Mouse (Mus musculus) heart, embryonic 16.5 days (tissue): Measurements from ENCODE around the gene Ctxn1. TPM values are rescaled to one million over a fixed set of nuclear protein-coding genes. Genes with fewer than 3 reads are reported as not detected.

Experiments used
- polyA plus RNA-seq: library from polyadenylated mRNA; unstranded; fragments of >200 nt; fragmentation: Nextera tagmentation; extraction: Ambion mirVana; gene quantifications from 2 replicates; pipeline ENCODE4 v1.2.1, GENCODE M21; 2015

The Ctxn1 gene
- polyA plus RNA-seq, 1 experiment from 2014 or later = 27.5 TPM

Other genes with a start within 250 kb of the Ctxn1 start
- 0.12 TPM in 1 of 2 replicates, not detected in the other for gene Cd209f, start 153.4 kb downstream of the Ctxn1 start, polyA plus RNA-seq
- not detected in 2 replicates for gene Cd209g, start 125.2 kb downstream of the Ctxn1 start, polyA plus RNA-seq
- 15.0 and 16.7 TPM in 2 replicates for gene Evi5l, start 92.7 kb downstream of the Ctxn1 start, polyA plus RNA-seq
- 0.25 and 0.80 TPM in 2 replicates for gene Prr36, start 41.8 kb downstream of the Ctxn1 start, polyA plus RNA-seq
- 0.39 and 0.54 TPM in 2 replicates for gene Lrrc8e, start 32.4 kb downstream of the Ctxn1 start, polyA plus RNA-seq
- gene Map2k7, start 20.5 kb downstream of the Ctxn1 start, polyA plus RNA-seq = 20.8 and 25.0 TPM in 2 replicates
- 0.42 and 0.81 TPM in 2 replicates for gene Gm49320, start 20.4 kb downstream of the Ctxn1 start, polyA plus RNA-seq
- 3.0 and 3.6 TPM in 2 replicates for gene Tgfbr3l, start 11.1 kb downstream of the Ctxn1 start, polyA plus RNA-seq
- gene Snapc2, start 6.2 kb downstream of the Ctxn1 start, polyA plus RNA-seq = 41.9 and 42.5 TPM in 2 replicates
- gene Timm44, start 16.6 kb upstream of the Ctxn1 start, polyA plus RNA-seq = 70.6 and 75.5 TPM in 2 replicates
- gene Ccl25, start 65.9 kb upstream of the Ctxn1 start, polyA plus RNA-seq = 40.8 and 79.9 TPM in 2 replicates
- 155 and 168 TPM in 2 replicates for gene Elavl1, start 66.1 kb upstream of the Ctxn1 start, polyA plus RNA-seq
- 43.9 and 50.1 TPM in 2 replicates for gene Cers4, start 233.8 kb upstream of the Ctxn1 start, polyA plus RNA-seq